Mouse (Mus musculus): ENCODE data around the gene Abcb5. TPM values are rescaled to one million over a fixed set of nuclear protein-coding genes. Genes with fewer than 3 reads are reported as not detected.

Abcb5 gene
- total and polyA plus RNA-seq, 3 experiments, result not detected

DNA sequence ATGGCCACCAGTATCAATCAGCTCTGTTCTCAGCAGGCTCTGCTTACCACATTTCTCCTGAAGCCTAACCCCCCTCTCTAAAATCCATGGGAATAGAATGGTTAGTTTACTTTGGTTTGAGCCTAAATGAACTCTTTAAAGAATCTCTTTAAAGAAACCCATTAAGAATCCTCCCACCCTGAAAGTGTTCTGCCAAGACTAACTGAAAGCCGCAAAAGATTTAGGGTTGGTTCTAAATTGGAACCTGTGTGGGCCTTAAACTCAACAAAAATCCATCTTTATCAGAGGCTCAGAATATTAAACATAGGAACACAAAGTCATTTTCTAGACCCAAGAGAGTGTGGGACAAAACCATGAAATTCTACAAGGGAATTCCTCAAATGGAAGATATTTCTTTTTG, 18.6 kb upstream of the Abcb5 start:
- in situ Hi-C loops (cut with MboI; ENCODE audit: low pct_ligation_motif_present, low pct_unique_long_range_greater_than_20kb, low sequenced_read_pairs), result no loop called here

DNA sequence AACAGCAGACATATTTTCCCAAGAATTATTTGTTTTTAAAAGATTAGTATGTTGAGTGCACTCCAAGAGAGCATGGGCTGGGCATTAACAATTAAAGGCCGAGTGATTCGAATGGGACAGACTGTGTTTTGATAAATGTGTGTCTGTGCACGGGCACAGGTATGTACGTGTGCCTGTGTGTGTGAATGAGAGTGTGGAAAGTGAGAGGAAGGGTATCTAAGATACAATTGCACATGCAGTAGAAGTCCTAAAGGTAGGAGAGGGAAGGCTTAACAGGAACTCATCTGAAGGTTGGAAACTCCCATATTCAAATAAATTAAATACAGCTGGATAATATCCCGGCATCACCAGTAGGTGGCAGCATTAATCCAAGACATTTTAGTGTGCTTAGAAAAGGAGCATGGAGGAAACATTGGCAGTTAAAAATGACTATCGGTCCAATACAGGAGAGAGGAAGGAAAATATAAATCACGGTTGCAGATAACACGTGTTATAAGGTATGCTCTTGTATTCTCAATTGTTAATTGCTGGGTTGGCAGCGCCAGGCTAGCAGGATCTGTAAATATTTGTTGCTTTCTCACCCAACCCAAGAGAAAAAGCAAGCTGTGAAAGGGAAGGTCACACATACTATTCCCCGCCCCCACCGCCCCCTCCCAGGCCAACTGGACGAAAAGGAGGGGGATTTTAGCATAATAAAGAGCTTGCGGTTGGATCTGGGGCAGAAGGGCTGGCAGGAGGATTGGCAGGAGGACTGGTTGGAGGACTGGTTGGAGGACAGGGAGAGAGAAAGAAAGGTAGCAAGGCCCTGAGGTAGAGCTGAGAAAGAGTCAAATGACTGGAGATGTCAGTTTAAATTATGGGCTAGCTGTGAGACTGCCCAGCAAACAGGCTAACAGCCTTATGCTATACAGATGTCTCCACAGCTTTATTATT, 35.6 kb downstream of the Abcb5 start:
- Histone ChIP-seq H3K27ac (ENCODE audit: insufficient read depth, low read depth) (no peak overlapping the region), H3K36me3 (replicated peaks in 1 of 2; ENCODE audit: control insufficient read depth in 1 of 2, insufficient read depth in 1 of 2, low read length in 1 of 2) (no peaks in the 10 kb centered on the region), H3K4me3 (replicated peaks in 1 of 3; ENCODE audit: low read depth in 2 of 3, low read length in 2 of 3, poor library complexity in 1 of 3) (peak overlapping the region in 2 of 3 experiments; percentile 18 to 50), H3K9ac (ENCODE audit: insufficient read depth, low read depth) (peak overlapping the region; percentile 64), H3K4me2 (ENCODE audit: insufficient read depth, low read depth, poor library complexity, severe bottlenecking) (peak overlapping the region; percentile 87), H3K79me2 (replicated peaks; ENCODE audit: control insufficient read depth, extremely low read depth, insufficient read depth, poor library complexity, severe bottlenecking) (no peaks in the 10 kb centered on the region), H3K4me1 (ENCODE audit: control insufficient read depth in 1 of 2, insufficient read depth in 2 of 2) (peaks cover 2 to 5% of the 10 kb centered on the region in 2 experiments; a peak in 2 of 4 replicates), H3K27me3 (replicated peaks) (no peaks in the 10 kb centered on the region), H3K9me3 (replicated peaks; ENCODE audit: low read length) (no peaks in the 10 kb centered on the region)
- in situ Hi-C loops (cut with MboI; ENCODE audit: low pct_ligation_motif_present, low pct_unique_long_range_greater_than_20kb, low sequenced_read_pairs) (loop anchor here (25.0 kb wide), 1 partner anchor 557 kb away; no protein-coding TSS in a partner anchor), dilution Hi-C loops (cut with MboI; ENCODE audit: extremely low pct_ligation_motif_present, extremely low pct_unique_long_range_greater_than_20kb, low sequenced_read_pairs) (no loop called here)
- DNase-seq (ENCODE audit: extremely low read depth), result peak; percentile 87
- TF ChIP-seq TCF12 (IDR thresholded peaks at IDR 0.05; ENCODE audit: low read depth, low read length) (no peak), HCFC1 (IDR thresholded peaks at IDR 0.05; ENCODE audit: low read depth, low read length) (no peak), USF1 (IDR thresholded peaks at IDR 0.05; ENCODE audit: low read depth, low read length) (no peak), CTCF (conservative IDR thresholded peaks at IDR 0.05 in 1 of 2, IDR thresholded peaks at IDR 0.05 in 1 of 2; ENCODE audit: low read depth in 2 of 2, low read length in 2 of 2) (peak; percentile 79 to 85), MAFK (IDR thresholded peaks at IDR 0.05; ENCODE audit: insufficient replicate concordance, low read length) (no peak), ZMIZ1 (IDR thresholded peaks at IDR 0.05; ENCODE audit: low read depth, low read length) (no peak), RAD21 (IDR thresholded peaks at IDR 0.05; ENCODE audit: low read depth, low read length) (peak; percentile 82), EP300 (IDR thresholded peaks at IDR 0.05; ENCODE audit: low read length) (no peak), PAX5 (IDR thresholded peaks at IDR 0.05; ENCODE audit: low read length) (no peak), CHD1 (IDR thresholded peaks at IDR 0.05; ENCODE audit: low read depth, low read length) (no peak), ZKSCAN1 (IDR thresholded peaks at IDR 0.05; ENCODE audit: borderline replicate concordance, low read depth, low read length) (no peak), SIN3A (IDR thresholded peaks at IDR 0.05; ENCODE audit: low read length) (no peak), POLR2AphosphoS2 (IDR thresholded peaks at IDR 0.05; ENCODE audit: low read depth, low read length) (no peak), JUN (IDR thresholded peaks at IDR 0.05; ENCODE audit: insufficient read depth, low read depth, low read length) (no peak), MAX (IDR thresholded peaks at IDR 0.05; ENCODE audit: low read length) (peak; percentile 57; the same call in 1 of the 2 replicates), KAT2A (IDR thresholded peaks at IDR 0.05; ENCODE audit: insufficient replicate concordance, low read length) (no peak), JUND (conservative IDR thresholded peaks at IDR 0.05; ENCODE audit: low read depth, low read length) (no peak), CHD2 (IDR thresholded peaks at IDR 0.05; ENCODE audit: low read length) (no peak), IRF4 (IDR thresholded peaks at IDR 0.05; ENCODE audit: low read depth, low read length) (0 out of 2 replicates have a peak, but pooled peaks have one; percentile 25), ELF1 (IDR thresholded peaks at IDR 0.05; ENCODE audit: low read depth, low read length) (no peak), NELFE (IDR thresholded peaks at IDR 0.05; ENCODE audit: low read depth, low read length) (no peak), USF2 (conservative IDR thresholded peaks at IDR 0.05; ENCODE audit: low read depth, low read length) (no peak), TBP (conservative IDR thresholded peaks at IDR 0.05; ENCODE audit: low read depth, low read length) (no peak; the same call in 1 of the 2 replicates), NRF1 (IDR thresholded peaks at IDR 0.05; ENCODE audit: low read depth, low read length) (no peak), POLR2A (IDR thresholded peaks at IDR 0.05; ENCODE audit: low read depth, low read length) (no peak), SMC3 (IDR thresholded peaks at IDR 0.05; ENCODE audit: low read depth, low read length) (peak; percentile 57), ETS1 (conservative IDR thresholded peaks at IDR 0.05; ENCODE audit: low read depth, low read length) (no peak), MEF2A (IDR thresholded peaks at IDR 0.05; ENCODE audit: borderline replicate concordance, low read depth, low read length) (no peak), ZC3H11A (IDR thresholded peaks at IDR 0.05; ENCODE audit: low read depth, low read length) (no peak)

More for the DNA sequence above, 18.6 kb upstream of the Abcb5 start:
- Histone ChIP-seq H3K79me2 (replicated peaks; ENCODE audit: control insufficient read depth, extremely low read depth, insufficient read depth, poor library complexity, severe bottlenecking) (no peaks in the 10 kb centered on the region), H3K27me3 (replicated peaks) (no peaks in the 10 kb centered on the region), H3K27ac (ENCODE audit: insufficient read depth, low read depth) (no peak overlapping the region), H3K4me1 (ENCODE audit: control insufficient read depth in 1 of 2, insufficient read depth in 2 of 2) (no peaks in the 10 kb centered on the region), H3K9ac (ENCODE audit: insufficient read depth, low read depth) (no peak overlapping the region), H3K4me3 (replicated peaks in 1 of 3; ENCODE audit: low read depth in 2 of 3, low read length in 2 of 3, poor library complexity in 1 of 3) (no peak overlapping the region), H3K36me3 (replicated peaks in 1 of 2; ENCODE audit: control insufficient read depth in 1 of 2, insufficient read depth in 1 of 2, low read length in 1 of 2) (no peaks in the 10 kb centered on the region), H3K4me2 (ENCODE audit: insufficient read depth, low read depth, poor library complexity, severe bottlenecking) (no peak overlapping the region), H3K9me3 (replicated peaks; ENCODE audit: low read length) (no peaks in the 10 kb centered on the region)
- no peak for TF ChIP-seq JUND (conservative IDR thresholded peaks at IDR 0.05; ENCODE audit: low read depth, low read length)
- TF ChIP-seq NRF1 (IDR thresholded peaks at IDR 0.05; ENCODE audit: low read depth, low read length), result no peak
- no peak for TF ChIP-seq GABPA (IDR thresholded peaks at IDR 0.05; ENCODE audit: insufficient replicate concordance, low read depth, low read length)
- TF ChIP-seq MXI1 (IDR thresholded peaks at IDR 0.05; ENCODE audit: low read depth, low read length), result no peak
- no peak for TF ChIP-seq EP300 (IDR thresholded peaks at IDR 0.05; ENCODE audit: low read length)
- TF ChIP-seq ZMIZ1 (IDR thresholded peaks at IDR 0.05; ENCODE audit: low read depth, low read length), result no peak
- no peak for TF ChIP-seq MYC (IDR thresholded peaks at IDR 0.05; ENCODE audit: low read depth, low read length)
- no peak for DNase-seq (ENCODE audit: extremely low read depth)
- dilution Hi-C loops (cut with MboI; ENCODE audit: extremely low pct_ligation_motif_present, extremely low pct_unique_long_range_greater_than_20kb, low sequenced_read_pairs), result no loop called here
